Mouse (Mus musculus) testis, adult 2 months (tissue): Measurements from ENCODE around the gene Rerg. TPM values are rescaled to one million over a fixed set of nuclear protein-coding genes. Genes with fewer than 3 reads are reported as not detected.
A peak's percentile ranks its signal among the peaks of the same experiment; 100 is the strongest.

ENCODE experiments used
- H3K27ac ChIP-seq: fragments of 200-500 bp; 2 replicates; pipeline ENCODE4 v1.5.1; 2012; ENCODE audit warnings: low read depth, low read length; ENCODE audit not compliant: control insufficient read depth, insufficient read depth
- H3K27me3 ChIP-seq: fragments of 200-500 bp; 2 replicates; pipeline ENCODE4 v1.6.1; 2012; ENCODE audit warnings: mild to moderate bottlenecking, low read length, moderate library complexity; ENCODE audit not compliant: control insufficient read depth, insufficient read depth
- H3K36me3 ChIP-seq: fragments of 200-500 bp; 2 replicates; pipeline ENCODE4 v1.6.1; 2012; ENCODE audit warnings: mild to moderate bottlenecking, low read length; ENCODE audit not compliant: control insufficient read depth, insufficient read depth
- H3K4me1 ChIP-seq: fragments of 200-500 bp; 2 replicates; pipeline ENCODE4 v1.6.1; 2012; ENCODE audit warnings: low read length; ENCODE audit not compliant: control insufficient read depth, insufficient read depth
- H3K4me3 ChIP-seq: fragments of 200-500 bp; 2 replicates; pipeline ENCODE4 v1.5.1; 2012; ENCODE audit warnings: low read depth, mild to moderate bottlenecking, low read length, moderate library complexity, mixed read lengths; ENCODE audit not compliant: control insufficient read depth
- CTCF ChIP-seq: fragments of 200-500 bp; IDR thresholded peaks from 2 replicates; pipeline ENCODE4 v1.5.1; 2012; ENCODE audit warnings: low read depth, mild to moderate bottlenecking, inconsistent platforms, low read length, moderate library complexity; ENCODE audit not compliant: control insufficient read depth, insufficient read depth, insufficient replicate concordance
- POLR2A ChIP-seq: fragments of 200-500 bp; IDR thresholded peaks from 2 replicates; pipeline ENCODE4 v1.6.1; 2012; ENCODE audit warnings: low read depth, mild to moderate bottlenecking, inconsistent platforms, low read length, moderate library complexity; ENCODE audit not compliant: control insufficient read depth
- polyA plus RNA-seq: library from polyadenylated mRNA; depleted of rRNA; stranded (reverse); fragments of >200 nt; gene quantifications from 2 replicates; pipeline ENCODE4 v1.2.3, GENCODE M21; 2012

Rerg gene
- polyA plus RNA-seq, 1 experiment, result 2.8 TPM

DNA sequence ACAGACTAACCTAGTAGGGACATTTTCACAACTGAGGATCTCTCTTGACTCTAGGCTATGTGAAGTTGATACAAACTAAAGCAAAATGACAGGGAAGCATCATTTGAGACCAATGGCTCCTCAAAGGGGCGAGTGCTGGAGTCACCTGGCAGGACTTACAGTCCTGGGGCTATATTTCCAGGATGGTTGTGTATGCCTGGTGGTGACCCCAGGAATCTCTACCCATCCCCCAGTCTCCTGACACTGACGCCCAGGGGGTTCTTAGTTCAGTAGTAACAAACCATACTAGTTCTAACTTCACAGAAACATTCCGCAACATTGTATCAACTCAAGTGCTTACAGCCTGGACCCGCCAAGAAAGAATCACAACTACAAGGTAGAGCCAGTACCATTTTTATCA lies 32.4 kb upstream of the Rerg start:
- H3K36me3 ChIP-seq, result no peaks in the 10 kb centered on the region
- no peak overlapping the region for H3K4me3 ChIP-seq
- TF ChIP-seq CTCF, result no peak
- TF ChIP-seq POLR2A, result no peak
- no peak overlapping the region for H3K27ac ChIP-seq
- no peaks in the 10 kb centered on the region for H3K27me3 ChIP-seq
- H3K4me1 ChIP-seq, result peaks cover 2% of the 10 kb centered on the region; the same call in 1 of the 2 replicates

- H3K4me1 ChIP-seq, result peaks cover 2% of the 10 kb centered on the region; the same call in 1 of the 2 replicates
- no peak for TF ChIP-seq POLR2A
- TF ChIP-seq CTCF, result no peak
- no peaks in the 10 kb centered on the region for H3K27me3 ChIP-seq
- no peak overlapping the region for H3K27ac ChIP-seq
- no peaks in the 10 kb centered on the region for H3K36me3 ChIP-seq
- no peak overlapping the region for H3K4me3 ChIP-seq
Observed at GRCm38 (mm10) chr6:137201578-137201977, 31.3 kb upstream of the Rerg start.

GRCm38 (mm10) chr6:137201166-137201565 lies 30.9 kb upstream of the Rerg start:
- Histone ChIP-seq H3K4me3 (no peak overlapping the region), H3K27me3 (no peaks in the 10 kb centered on the region), H3K36me3 (no peaks in the 10 kb centered on the region), H3K4me1 (peaks cover 2% of the 10 kb centered on the region; the same call in 1 of the 2 replicates), H3K27ac (no peak overlapping the region)
- TF ChIP-seq CTCF, result no peak

DNA sequence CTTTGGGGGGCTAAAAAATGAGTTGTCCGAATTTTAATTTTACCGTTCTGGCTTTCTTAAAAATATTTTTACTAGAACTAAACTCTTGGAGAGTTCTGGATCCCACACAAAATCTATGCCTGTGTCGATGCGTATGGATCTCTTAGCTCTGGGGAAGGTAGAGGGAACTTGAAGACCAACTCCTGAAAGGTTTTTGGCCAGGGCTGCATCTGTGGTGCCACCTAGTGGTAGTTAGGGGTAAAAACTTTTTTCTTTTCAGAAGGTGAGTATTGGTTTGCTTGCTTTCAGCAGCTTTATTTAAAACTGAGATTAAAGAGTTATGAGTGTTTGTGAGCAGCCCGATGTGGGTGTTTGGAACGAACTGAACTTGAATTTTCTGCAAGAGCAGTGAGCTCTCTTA lies 21.8 kb upstream of the Rerg start:
- peaks cover 6% of the 10 kb centered on the region for H3K4me1 ChIP-seq
- H3K27me3 ChIP-seq, result no peaks in the 10 kb centered on the region
- H3K27ac ChIP-seq, result no peak overlapping the region
- H3K36me3 ChIP-seq, result no peaks in the 10 kb centered on the region
- H3K4me3 ChIP-seq, result no peak overlapping the region
- TF ChIP-seq POLR2A (no peak), CTCF (peak; percentile 23; the same call in 1 of the 2 replicates)

DNA sequence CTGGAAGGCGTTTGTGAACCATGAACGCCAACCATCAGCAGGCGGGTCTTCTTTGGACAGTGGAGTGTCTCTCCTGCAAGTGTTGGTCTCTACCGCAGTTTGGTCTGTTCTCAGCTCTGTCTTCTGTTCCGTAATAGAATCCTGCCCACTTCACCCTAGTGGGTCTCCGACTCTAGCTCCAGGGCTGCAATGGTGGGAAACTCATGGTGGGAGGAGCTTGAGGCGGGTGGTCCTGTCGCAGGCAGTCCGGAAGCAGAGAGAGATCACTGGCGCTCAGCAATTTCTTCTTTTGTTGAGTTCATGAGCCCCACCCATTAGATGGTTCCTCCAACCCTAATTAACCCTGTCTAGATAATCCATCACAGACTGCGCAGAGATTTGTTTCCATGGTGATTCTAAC lies 20.7 kb upstream of the Rerg start:
- no peaks in the 10 kb centered on the region for H3K36me3 ChIP-seq
- H3K4me1 ChIP-seq, result peaks cover 6% of the 10 kb centered on the region
- H3K27ac ChIP-seq, result no peak overlapping the region
- H3K4me3 ChIP-seq, result peak overlapping the region; percentile 16
- no peaks in the 10 kb centered on the region for H3K27me3 ChIP-seq
- no peak for TF ChIP-seq POLR2A
- no peak for TF ChIP-seq CTCF

DNA sequence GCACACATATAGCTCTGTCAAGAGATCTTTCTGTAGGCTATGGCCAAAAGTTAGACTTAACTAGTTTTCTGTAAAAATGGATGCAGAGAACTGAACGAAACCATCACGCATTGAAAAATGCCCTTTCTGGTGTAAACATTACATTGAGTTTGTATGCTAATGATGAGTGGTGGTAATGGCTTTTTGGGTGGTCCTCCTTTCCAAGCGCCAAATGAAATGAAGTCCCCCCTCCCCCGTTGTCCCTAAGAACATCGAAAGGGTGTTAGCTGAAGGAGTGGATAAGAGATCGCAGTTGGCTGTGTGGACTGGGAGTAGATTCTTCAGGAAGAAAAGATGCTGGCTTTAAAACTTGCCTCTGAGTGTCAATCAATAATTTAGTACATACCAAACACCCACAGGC lies 20.3 kb upstream of the Rerg start:
- no peak for TF ChIP-seq CTCF
- TF ChIP-seq POLR2A, result no peak
- Histone ChIP-seq H3K4me1 (peaks cover 6% of the 10 kb centered on the region), H3K36me3 (no peaks in the 10 kb centered on the region), H3K27ac (no peak overlapping the region), H3K4me3 (no peak overlapping the region), H3K27me3 (no peaks in the 10 kb centered on the region)

DNA sequence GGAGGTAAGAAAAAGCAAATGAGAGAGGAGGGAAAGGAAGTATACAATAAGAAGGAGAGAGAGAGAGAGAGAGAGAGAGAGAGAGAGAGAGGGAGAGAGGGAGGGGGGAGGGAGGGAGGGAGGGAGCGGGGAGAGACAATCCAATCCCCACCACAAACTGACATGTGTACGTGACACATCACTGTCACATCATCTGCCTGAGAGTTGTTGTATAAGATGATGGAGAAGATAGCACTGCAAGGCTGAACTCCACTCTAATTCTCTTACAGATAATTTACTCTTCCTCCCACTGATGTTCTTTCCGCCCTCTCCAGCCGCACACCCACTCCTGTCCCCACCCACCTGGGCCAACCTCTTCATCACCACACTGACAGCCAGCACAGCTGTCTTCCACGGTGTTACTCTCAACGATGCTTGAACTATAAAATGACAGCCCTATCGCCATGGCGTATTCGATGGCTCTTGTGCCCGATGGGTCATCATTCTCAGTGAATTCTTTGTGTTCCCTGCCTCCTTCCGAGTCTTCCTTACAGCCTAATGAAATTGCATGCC lies 18.2 kb upstream of the Rerg start:
- H3K27ac ChIP-seq, result no peak overlapping the region
- no peak overlapping the region for H3K4me3 ChIP-seq
- TF ChIP-seq CTCF, result no peak
- TF ChIP-seq POLR2A, result no peak
- H3K27me3 ChIP-seq, result no peaks in the 10 kb centered on the region
- peaks cover 6% of the 10 kb centered on the region for H3K4me1 ChIP-seq
- H3K36me3 ChIP-seq, result no peaks in the 10 kb centered on the region

DNA sequence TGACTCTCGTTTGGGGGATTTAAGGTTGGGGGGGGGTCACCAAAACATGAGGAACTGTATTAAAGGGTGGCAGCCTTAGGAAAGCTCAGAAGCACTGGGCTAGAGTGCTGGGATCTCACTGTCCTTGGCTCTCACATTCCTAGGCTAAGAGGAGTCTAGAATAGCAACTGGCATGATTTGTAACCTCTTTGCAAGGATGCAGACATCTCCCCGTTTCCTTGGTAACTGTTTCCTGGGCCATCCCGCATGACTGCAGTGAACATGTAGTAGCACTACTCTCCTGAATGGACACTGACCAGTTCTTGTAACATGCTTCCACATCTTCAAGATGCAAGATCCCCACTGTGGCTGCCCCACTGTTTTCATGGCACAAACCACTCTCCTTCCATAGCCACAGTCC lies 17.1 kb upstream of the Rerg start:
- H3K27me3 ChIP-seq, result no peaks in the 10 kb centered on the region
- peaks cover 6% of the 10 kb centered on the region for H3K4me1 ChIP-seq
- no peak for TF ChIP-seq POLR2A

More for the DNA sequence above, 17.1 kb upstream of the Rerg start:
- no peaks in the 10 kb centered on the region for H3K36me3 ChIP-seq
- H3K4me3 ChIP-seq, result no peak overlapping the region
- no peak overlapping the region for H3K27ac ChIP-seq
